Mouse (Mus musculus): Measurements from ENCODE around the gene Fto.

The Fto gene

GRCm38 (mm10) chr8:91448667-91449329, 135.5 kb downstream of the Fto start:
- no peak for DNase-seq (ENCODE audit: extremely low spot score)

GRCm38 (mm10) chr8:91454926-91455325, 141.6 kb downstream of the Fto start:
- DNase-seq (ENCODE audit: extremely low spot score) = no peak

GRCm38 (mm10) chr8:91455591-91455990, 142.3 kb downstream of the Fto start:
- no peak for DNase-seq (ENCODE audit: extremely low spot score)

- DNase-seq (ENCODE audit: extremely low spot score) = no peak
Observed at GRCm38 (mm10) chr8:91458016-91458415, 144.7 kb downstream of the Fto start.

- DNase-seq (ENCODE audit: extremely low spot score) = no peak
Observed at GRCm38 (mm10) chr8:91460965-91461364, 147.6 kb downstream of the Fto start.

- no peak for DNase-seq (ENCODE audit: extremely low spot score)
Observed at GRCm38 (mm10) chr8:91463757-91464156, 150.4 kb downstream of the Fto start.

- no peak for DNase-seq (ENCODE audit: extremely low spot score)
Observed at GRCm38 (mm10) chr8:91467463-91467862, 154.1 kb downstream of the Fto start.

- DNase-seq (ENCODE audit: extremely low spot score) = no peak
Observed at GRCm38 (mm10) chr8:91467881-91468534, 154.7 kb downstream of the Fto start.

- no peak for DNase-seq (ENCODE audit: extremely low spot score)
Observed at GRCm38 (mm10) chr8:91469441-91469840, 156.1 kb downstream of the Fto start.

- no peak for DNase-seq (ENCODE audit: extremely low spot score)
Observed at GRCm38 (mm10) chr8:91474731-91475279, 161.5 kb downstream of the Fto start.

- DNase-seq (ENCODE audit: extremely low spot score) = no peak
Observed at GRCm38 (mm10) chr8:91476988-91477387, 163.7 kb downstream of the Fto start.

- DNase-seq (ENCODE audit: extremely low spot score) = no peak
Observed at GRCm38 (mm10) chr8:91477471-91477870, 164.1 kb downstream of the Fto start.

GRCm38 (mm10) chr8:91482511-91482910, 169.2 kb downstream of the Fto start:
- no peak for DNase-seq (ENCODE audit: extremely low spot score)

GRCm38 (mm10) chr8:91486394-91486793, 173.1 kb downstream of the Fto start:
- no peak for DNase-seq (ENCODE audit: extremely low spot score)

- no peak for DNase-seq (ENCODE audit: extremely low spot score)
Observed at GRCm38 (mm10) chr8:91487456-91487855, 174.1 kb downstream of the Fto start.

- peak; percentile 84 for DNase-seq (ENCODE audit: extremely low spot score)
Observed at GRCm38 (mm10) chr8:91488086-91488783, 174.9 kb downstream of the Fto start.

GRCm38 (mm10) chr8:91488784-91489450, 175.6 kb downstream of the Fto start:
- DNase-seq (ENCODE audit: extremely low spot score) = no peak

GRCm38 (mm10) chr8:91490065-91490464, 176.7 kb downstream of the Fto start:
- no peak for DNase-seq (ENCODE audit: extremely low spot score)

GRCm38 (mm10) chr8:91493373-91493772, 180.0 kb downstream of the Fto start:
- DNase-seq (ENCODE audit: extremely low spot score) = no peak

GRCm38 (mm10) chr8:91494501-91495259, 181.4 kb downstream of the Fto start:
- no peak for DNase-seq (ENCODE audit: extremely low spot score)

- DNase-seq (ENCODE audit: extremely low spot score) = no peak
Observed at GRCm38 (mm10) chr8:91495260-91495601, 181.9 kb downstream of the Fto start.

Measured in embryo, embryonic 9.5 days (tissue).